Mouse (Mus musculus): ENCODE results near the gene Notch3. TPM values are rescaled to one million over a fixed set of nuclear protein-coding genes. Genes with fewer than 3 reads are reported as not detected.
"Not testable (repeated sequence)": the region's sequence is repeated elsewhere in the genome, so short reads cannot be mapped to it uniquely, and the experiment has no call there.

Notch3 gene
- total and polyA plus RNA-seq, 3 experiments = 0.16 to 4.4 (median 4.2) TPM

GRCm38 (mm10) chr17:32118484-32118883, 48.2 kb downstream of the Notch3 start:
- ATAC-seq (ENCODE audit: extremely low read depth, insufficient number of reproducible peaks, low FRiP score, poor library complexity, severe bottlenecking) = no peak

GRCm38 (mm10) chr17:32117872-32118421, 48.7 kb downstream of the Notch3 start:
- not testable (repeated sequence) for H3K27me3 ChIP-seq (ENCODE audit: insufficient read depth, low read length); DNase-seq (ENCODE audit: low spot score); H3K9me3 ChIP-seq (replicated peaks); ATAC-seq (ENCODE audit: extremely low read depth, insufficient number of reproducible peaks, low FRiP score, poor library complexity, severe bottlenecking)
- Histone ChIP-seq H3K4me1 (ENCODE audit: insufficient read depth, low read depth, low read length) (peaks cover 88% of the 10 kb centered on the region), H3K36me3 (replicated peaks) (peaks cover 70% of the 10 kb centered on the region), H3K4me3 (ENCODE audit: low read depth, low read length) (peak overlapping the region; percentile 67; the same call in 1 of the 2 replicates)

More at GRCm38 (mm10) chr17:32118484-32118883, 48.2 kb downstream of the Notch3 start:
- Histone ChIP-seq H3K36me3 (replicated peaks) (peaks cover 72% of the 10 kb centered on the region), H3K4me3 (ENCODE audit: low read depth, low read length) (peak overlapping the region; percentile 67; the same call in 1 of the 2 replicates), H3K4me1 (ENCODE audit: insufficient read depth, low read depth, low read length) (peaks cover 85% of the 10 kb centered on the region), H3K9me3 (replicated peaks) (no peaks in the 10 kb centered on the region), H3K27me3 (ENCODE audit: insufficient read depth, low read length) (no peaks in the 10 kb centered on the region)
- no peak for TF ChIP-seq CTCF (IDR thresholded peaks at IDR 0.05; ENCODE audit: low read depth, low read length)
- TF ChIP-seq TAL1 (conservative IDR thresholded peaks at IDR 0.05; ENCODE audit: low read depth, low read length) = no peak
- no peak for TF ChIP-seq GATA2 (IDR thresholded peaks at IDR 0.05; ENCODE audit: borderline replicate concordance, low read depth, low read length)
- TF ChIP-seq GATA1 (IDR thresholded peaks at IDR 0.05; ENCODE audit: borderline replicate concordance, low read length) = no peak
- TF ChIP-seq POLR2AphosphoS5 (IDR thresholded peaks at IDR 0.05; ENCODE audit: insufficient replicate concordance, low read depth, low read length) = no peak
- DNase-seq (ENCODE audit: low spot score) = no peak

- Histone ChIP-seq H3K4me3 (ENCODE audit: low read depth, low read length) (peak overlapping the region; percentile 67; the same call in 1 of the 2 replicates), H3K4me1 (ENCODE audit: insufficient read depth, low read depth, low read length) (peaks cover 87% of the 10 kb centered on the region), H3K27me3 (ENCODE audit: insufficient read depth, low read length) (no peaks in the 10 kb centered on the region), H3K9me3 (replicated peaks) (no peaks in the 10 kb centered on the region), H3K36me3 (replicated peaks) (peaks cover 65% of the 10 kb centered on the region)
- ATAC-seq (ENCODE audit: extremely low read depth, insufficient number of reproducible peaks, low FRiP score, poor library complexity, severe bottlenecking) = peak; percentile 46
- TF ChIP-seq TAL1 (conservative IDR thresholded peaks at IDR 0.05; ENCODE audit: low read depth, low read length) (no peak), POLR2AphosphoS5 (IDR thresholded peaks at IDR 0.05; ENCODE audit: insufficient replicate concordance, low read depth, low read length) (no peak), GATA2 (IDR thresholded peaks at IDR 0.05; ENCODE audit: borderline replicate concordance, low read depth, low read length) (no peak)
- no peak for DNase-seq (ENCODE audit: low spot score)
These were observed 49.3 kb downstream of the Notch3 start for GRCm38 (mm10) chr17:32117287-32117871.

GRCm38 (mm10) chr17:32116586-32117286, 49.9 kb downstream of the Notch3 start:
- Histone ChIP-seq H3K9me3 (replicated peaks) (no peaks in the 10 kb centered on the region), H3K4me1 (ENCODE audit: insufficient read depth, low read depth, low read length) (peaks cover 84% of the 10 kb centered on the region), H3K4me3 (ENCODE audit: low read depth, low read length) (peak overlapping the region; percentile 70; the same call in 1 of the 2 replicates), H3K27me3 (ENCODE audit: insufficient read depth, low read length) (no peaks in the 10 kb centered on the region), H3K36me3 (replicated peaks) (peaks cover 59% of the 10 kb centered on the region)
- TF ChIP-seq GATA1 (IDR thresholded peaks at IDR 0.05; ENCODE audit: borderline replicate concordance, low read length) = no peak
- no peak for TF ChIP-seq CTCF (IDR thresholded peaks at IDR 0.05; ENCODE audit: low read depth, low read length)
- no peak for TF ChIP-seq GATA2 (IDR thresholded peaks at IDR 0.05; ENCODE audit: borderline replicate concordance, low read depth, low read length)
- TF ChIP-seq POLR2AphosphoS5 (IDR thresholded peaks at IDR 0.05; ENCODE audit: insufficient replicate concordance, low read depth, low read length) = no peak
- no peak for TF ChIP-seq TAL1 (conservative IDR thresholded peaks at IDR 0.05; ENCODE audit: low read depth, low read length)
- no peak for DNase-seq (ENCODE audit: low spot score)
- ATAC-seq (ENCODE audit: extremely low read depth, insufficient number of reproducible peaks, low FRiP score, poor library complexity, severe bottlenecking) = no peak

- DNase-seq (ENCODE audit: low spot score); H3K27me3 ChIP-seq (ENCODE audit: insufficient read depth, low read length); ATAC-seq (ENCODE audit: extremely low read depth, insufficient number of reproducible peaks, low FRiP score, poor library complexity, severe bottlenecking); H3K9me3 ChIP-seq (replicated peaks): not testable (repeated sequence)
- peaks cover 55% of the 10 kb centered on the region for H3K36me3 ChIP-seq (replicated peaks)
- H3K4me1 ChIP-seq (ENCODE audit: insufficient read depth, low read depth, low read length) = peaks cover 86% of the 10 kb centered on the region
- H3K4me3 ChIP-seq (ENCODE audit: low read depth, low read length) = peak overlapping the region; percentile 90
These were observed 52.2 kb downstream of the Notch3 start for GRCm38 (mm10) chr17:32114486-32114885.

GRCm38 (mm10) chr17:32113523-32114421, 52.9 kb downstream of the Notch3 start:
- H3K4me3 ChIP-seq (ENCODE audit: low read depth, low read length) = peak overlapping the region; percentile 90
- H3K36me3 ChIP-seq (replicated peaks) = peaks cover 50% of the 10 kb centered on the region
- peaks cover 86% of the 10 kb centered on the region for H3K4me1 ChIP-seq (ENCODE audit: insufficient read depth, low read depth, low read length)

More at GRCm38 (mm10) chr17:32113523-32114421, 52.9 kb downstream of the Notch3 start:
- no peaks in the 10 kb centered on the region for H3K9me3 ChIP-seq (replicated peaks)
- no peak for TF ChIP-seq GATA2 (IDR thresholded peaks at IDR 0.05; ENCODE audit: borderline replicate concordance, low read depth, low read length)
- no peak for TF ChIP-seq POLR2AphosphoS5 (IDR thresholded peaks at IDR 0.05; ENCODE audit: insufficient replicate concordance, low read depth, low read length)
- TF ChIP-seq GATA1 (IDR thresholded peaks at IDR 0.05; ENCODE audit: borderline replicate concordance, low read length) = no peak
- no peak for TF ChIP-seq TAL1 (conservative IDR thresholded peaks at IDR 0.05; ENCODE audit: low read depth, low read length)
- TF ChIP-seq CTCF (IDR thresholded peaks at IDR 0.05; ENCODE audit: low read depth, low read length) = no peak
- ATAC-seq (ENCODE audit: extremely low read depth, insufficient number of reproducible peaks, low FRiP score, poor library complexity, severe bottlenecking) (peak; percentile 61), DNase-seq (ENCODE audit: low spot score) (peak; percentile 85)
- no peaks in the 10 kb centered on the region for H3K27me3 ChIP-seq (ENCODE audit: insufficient read depth, low read length)

Measured in G1E (cell line).